Comparison of ENCODE assay signal across 24 mouse cellular contexts in the genomic region with DNA sequence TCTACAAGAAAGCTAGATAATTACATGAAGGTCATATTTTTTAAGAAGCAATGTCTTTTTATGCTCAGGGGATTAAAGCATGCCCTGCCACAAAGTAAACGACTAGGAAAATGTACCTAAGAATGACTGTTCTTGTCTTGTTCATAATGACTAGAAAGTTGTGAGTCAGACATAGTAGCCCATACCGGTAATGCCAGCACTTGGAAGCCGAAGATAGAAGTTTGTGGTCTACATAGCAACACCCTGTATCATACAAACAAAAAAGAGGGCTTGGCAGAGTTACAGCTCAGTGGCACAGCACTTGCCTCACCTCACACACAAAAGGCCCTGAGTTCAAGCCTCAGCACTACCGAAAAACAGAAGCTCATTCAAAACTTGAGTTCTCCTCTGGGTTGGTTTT. TPM values are rescaled to one million over a fixed set of nuclear protein-coding genes. Genes with fewer than 3 reads are reported as not detected.
DNase-seq lines count a peak whose midpoint lies in the region; ATAC-seq and TF ChIP-seq lines count a peak whose summit lies in the region.
"Had no signal": no experiment of that assay in that cellular context is flagged by ENCODE, and none has a peak within 500 bp of the region (broad histone marks: within the 10 kb centered on the region; RNA-seq: fewer than 3 reads in every experiment).

No protein-coding gene starts in this region.

- DNase-seq in 3T3-L1 (ENCODE audit: low read depth, low spot score): peak; percentile 89
- DNase-seq in Muller cell, postnatal 12 days (ENCODE audit: inconsistent ontology term): peak; percentile 66
- DNase-seq in Patski (ENCODE audit: low read depth, low spot score): no peak
- DNase-seq in heart, postnatal 14 days: no peak
- DNase-seq in gastrocnemius, postnatal 10 days: no peak
- no peak for DNase-seq in layer of hippocampus, adult 9-10 months (ENCODE audit: low spot score)
- DNase-seq: adrenal gland, adult 2 months; adrenal gland, postnatal 10 days; adrenal gland, postnatal 25 days; B cell, adult 2 months; cerebellum, adult 11 months; cerebellum, adult 18-20 months; cerebellum, adult 8-10 months; cerebellum, adult 9-11 months; cerebellum, postnatal 14 days; cerebellum, postnatal 36 days; embryo, embryonic 11 days had no signal

- peak; percentile 57 for ATAC-seq in Patski
- ATAC-seq: CD4-positive, CD25-positive, alpha-beta regulatory T cell, adult 4 months; forebrain, embryonic 14.5 days; forebrain, embryonic 16.5 days had no signal

- intact Hi-C loops in heart, postnatal 14 days (cut with DNase I): no loop called here

- no peak for TF ChIP-seq CTCF in Patski (IDR thresholded peaks at IDR 0.05)

- peaks cover 7% of the 10 kb centered on the region for H3K27me3 ChIP-seq in Patski
- H3K27me3 ChIP-seq: CH12.LX; embryonic facial prominence, embryonic 13.5 days; embryonic facial prominence, embryonic 15.5 days; forebrain, embryonic 12.5 days had no signal

- POLR2A ChIA-PET in Patski (lab: Charles Lee): interaction anchor here (1.0 kb wide), 1 partner anchor 13 kb away, joined by 3 read pairs; no protein-coding TSS in a partner anchor

- CTCF ChIA-PET in Patski (lab: Charles Lee): interaction anchor here (0.9 to 1.3 kb wide), 2 partner anchors 11 to 139 kb away, joined by 3 to 4 read pairs; no protein-coding TSS in a partner anchor

- in situ Hi-C loops in Patski (cut with MboI; ENCODE audit: low pct_unique_long_range_greater_than_20kb): loop anchor here (10.0 kb wide), 3 partner anchors 133 to 277 kb away; a partner anchor contains a TSS

RNA-seq across cellular contexts. Expression of a gene that starts 15.0 kb away (rescaled TPM):
- 18.3 TPM for polyA plus RNA-seq in Patski (2021)
- total RNA-seq in heart, postnatal 14 days (2021): 10 to 100 TPM; 14.0 to 16.4 TPM
- 10 to 100 TPM; 14.1 to 16.9 TPM for total RNA-seq in gastrocnemius, postnatal 10 days (2021)

Comparison
In these comparisons a context has a peak if more than half of its experiments do, and no peak if none do; other contexts are left out.
1. DNase-seq: peak in 3T3-L1 (single experiment) and Muller cell, postnatal 12 days (single experiment); none in Patski (single experiment), heart, postnatal 14 days (0 of 2), gastrocnemius, postnatal 10 days (single experiment) and layer of hippocampus, adult 9-10 months (single experiment).